Mouse (Mus musculus) forebrain, embryonic 15.5 days (tissue): ENCODE data around the gene Atf2. TPM values are rescaled to one million over a fixed set of nuclear protein-coding genes. Genes with fewer than 3 reads are reported as not detected.
"Not testable (repeated sequence)": the region's sequence is repeated elsewhere in the genome, so short reads cannot be mapped to it uniquely, and the experiment has no call there.

Source experiments
- ATAC-seq: fragments of 200-750 bp; cut with Nextera tagmentation; replicated peaks from 2 replicates; pipeline ENCODE4 v1.8.0; 2017; ENCODE audit warnings: mild to moderate bottlenecking, moderate TSS enrichment, moderate library complexity
- H3K27ac ChIP-seq: fragments of 300-500 bp; sonication (generic); replicated peaks from 2 replicates; pipeline ENCODE4 v1.5.1; 2015; ENCODE audit warnings: mild to moderate bottlenecking, inconsistent platforms
- H3K27me3 ChIP-seq: fragments of 300-500 bp; sonication (generic); 2 replicates; pipeline ENCODE4 v1.6.1; 2015; ENCODE audit warnings: inconsistent platforms
- H3K36me3 ChIP-seq: fragments of 300-500 bp; sonication (generic); 2 replicates; pipeline ENCODE4 v1.6.1; 2015; ENCODE audit warnings: mild to moderate bottlenecking, inconsistent platforms
- H3K4me1 ChIP-seq: fragments of 300-500 bp; sonication (generic); 2 replicates; pipeline ENCODE4 v1.6.1; 2015; ENCODE audit warnings: inconsistent platforms
- H3K4me2 ChIP-seq: fragments of 300-500 bp; sonication (generic); replicated peaks from 2 replicates; pipeline ENCODE4 v1.6.1; 2015; ENCODE audit warnings: mild to moderate bottlenecking, inconsistent platforms
- H3K4me3 ChIP-seq: fragments of 300-500 bp; sonication (generic); 2 replicates; pipeline ENCODE4 v1.5.1; 2015; ENCODE audit warnings: mild to moderate bottlenecking, inconsistent platforms
- H3K9ac ChIP-seq: fragments of 300-500 bp; sonication (generic); replicated peaks from 2 replicates; pipeline ENCODE4 v1.6.1; 2015; ENCODE audit warnings: mild to moderate bottlenecking, inconsistent platforms
- H3K9me3 ChIP-seq: fragments of 300-500 bp; sonication (generic); 2 replicates; pipeline ENCODE4 v1.6.1; 2016; ENCODE audit warnings: inconsistent platforms
- WGBS: fragments of 180-500 bp; shearing (Covaris S2); methylation state at CpG from one replicate; pipeline ENCODE4 v1.1.7; 2015; ENCODE audit warnings: mixed read lengths; 5-methylcytosine and 5-hydroxymethylcytosine counted together
- polyA plus RNA-seq: library from polyadenylated mRNA; unstranded; fragments of >200 nt; fragmentation: Nextera tagmentation; extraction: Ambion mirVana; gene quantifications from 2 replicates; pipeline ENCODE4 v1.2.1, GENCODE M21; 2015

Atf2 gene
- polyA plus RNA-seq, 1 experiment from 2014 or later: 113 TPM

GRCm38 (mm10) chr2:73860046-73860624 is 32.3 kb downstream of the Atf2 start:
- Histone ChIP-seq H3K4me3 (no peak overlapping the region), H3K36me3 (no peaks in the 10 kb centered on the region), H3K27ac (no peak overlapping the region), H3K27me3 (no peaks in the 10 kb centered on the region), H3K4me2 (no peak overlapping the region), H3K4me1 (no peaks in the 10 kb centered on the region), H3K9ac (no peak overlapping the region), H3K9me3 (no peaks in the 10 kb centered on the region)
- no peak for ATAC-seq
- 92% methylated on average over 4 of the region's 4 CpGs for whole genome bisulfite sequencing

GRCm38 (mm10) chr2:73857352-73857751 is 35.1 kb downstream of the Atf2 start:
- Histone ChIP-seq H3K27ac (no peak overlapping the region), H3K9ac (no peak overlapping the region), H3K36me3 (no peaks in the 10 kb centered on the region), H3K9me3 (no peaks in the 10 kb centered on the region), H3K27me3 (no peaks in the 10 kb centered on the region), H3K4me3 (no peak overlapping the region), H3K4me1 (no peaks in the 10 kb centered on the region), H3K4me2 (no peak overlapping the region)
- ATAC-seq: no peak

GRCm38 (mm10) chr2:73856246-73856645 is 36.2 kb downstream of the Atf2 start:
- Histone ChIP-seq H3K36me3 (no peaks in the 10 kb centered on the region), H3K27me3 (no peaks in the 10 kb centered on the region), H3K4me1 (no peaks in the 10 kb centered on the region), H3K9me3 (no peaks in the 10 kb centered on the region), H3K27ac (no peak overlapping the region), H3K4me2 (no peak overlapping the region), H3K4me3 (no peak overlapping the region), H3K9ac (no peak overlapping the region)
- ATAC-seq: no peak
- 74% methylated on average over 1 of the region's 1 CpGs for WGBS

DNA sequence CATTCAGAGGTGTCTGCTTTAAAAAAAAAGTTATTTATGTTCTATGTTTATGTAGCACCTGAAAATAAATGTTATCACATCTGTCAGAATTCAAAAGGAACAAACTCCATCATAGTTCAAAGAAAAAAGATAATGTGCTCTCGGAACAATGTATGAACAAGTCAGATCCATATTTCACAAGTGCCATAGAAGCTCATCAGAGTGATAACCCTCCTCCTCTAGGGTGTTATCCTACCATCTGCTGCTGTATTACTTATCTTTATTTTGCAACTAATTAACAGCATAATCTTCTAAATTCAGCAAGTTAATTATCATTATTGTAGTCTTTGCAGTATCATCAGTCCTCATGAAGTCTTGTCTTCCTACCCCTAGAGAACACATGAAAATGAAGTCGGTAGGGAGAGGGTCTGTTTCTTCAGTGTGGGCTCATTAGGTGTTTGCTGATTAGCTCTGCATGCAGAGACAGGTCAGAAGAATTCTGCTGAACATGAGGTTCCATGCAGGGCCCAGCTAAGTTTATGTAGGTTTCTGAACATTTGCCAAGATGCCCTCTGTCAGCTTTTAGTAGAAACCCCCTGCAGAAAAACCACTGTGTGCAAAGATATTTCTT is 57.9 kb downstream of the Atf2 start:
- H3K27me3 ChIP-seq: no peaks in the 10 kb centered on the region
- WGBS: 66% methylated on average over 2 of the region's 2 CpGs
- H3K27ac ChIP-seq: no peak overlapping the region; the same call in 1 of the 2 replicates
- H3K4me1 ChIP-seq: no peaks in the 10 kb centered on the region
- ATAC-seq: no peak
- no peaks in the 10 kb centered on the region for H3K9me3 ChIP-seq
- H3K4me2 ChIP-seq: no peak overlapping the region
- peaks cover 15% of the 10 kb centered on the region; the same call in 1 of the 2 replicates for H3K36me3 ChIP-seq
- H3K4me3 ChIP-seq: no peak overlapping the region
- no peak overlapping the region for H3K9ac ChIP-seq

DNA sequence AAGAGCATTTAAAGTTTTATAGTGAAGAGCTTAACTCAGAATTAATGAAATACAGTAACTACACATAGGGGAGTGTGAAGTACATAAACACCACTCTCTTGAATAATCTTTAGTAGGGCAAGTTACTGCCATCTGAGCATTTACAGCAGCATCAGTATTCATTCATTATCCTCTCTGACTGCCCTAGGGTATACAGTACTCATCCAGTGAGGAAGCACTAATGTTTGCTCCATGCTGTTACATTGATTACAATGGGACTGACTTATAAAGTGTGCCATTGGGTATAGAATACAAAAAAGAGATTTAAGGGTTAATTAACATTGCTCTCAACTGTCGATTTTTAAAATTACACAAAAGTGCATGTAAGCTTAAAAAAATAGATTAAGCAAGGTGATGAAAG is 59.2 kb downstream of the Atf2 start:
- H3K4me2 ChIP-seq: no peak overlapping the region
- 55% methylated on average over 1 of the region's 1 CpGs for WGBS
- H3K27ac ChIP-seq: no peak overlapping the region
- no peaks in the 10 kb centered on the region for H3K27me3 ChIP-seq
- no peaks in the 10 kb centered on the region for H3K9me3 ChIP-seq
- no peak overlapping the region for H3K4me3 ChIP-seq
- no peak for ATAC-seq
- peaks cover 21% of the 10 kb centered on the region for H3K36me3 ChIP-seq
- no peaks in the 10 kb centered on the region for H3K4me1 ChIP-seq
- H3K9ac ChIP-seq: no peak overlapping the region

GRCm38 (mm10) chr2:73818742-73819141 is 73.7 kb downstream of the Atf2 start:
- ATAC-seq: no peak
- 69% methylated on average over 4 of the region's 4 CpGs for WGBS

DNA sequence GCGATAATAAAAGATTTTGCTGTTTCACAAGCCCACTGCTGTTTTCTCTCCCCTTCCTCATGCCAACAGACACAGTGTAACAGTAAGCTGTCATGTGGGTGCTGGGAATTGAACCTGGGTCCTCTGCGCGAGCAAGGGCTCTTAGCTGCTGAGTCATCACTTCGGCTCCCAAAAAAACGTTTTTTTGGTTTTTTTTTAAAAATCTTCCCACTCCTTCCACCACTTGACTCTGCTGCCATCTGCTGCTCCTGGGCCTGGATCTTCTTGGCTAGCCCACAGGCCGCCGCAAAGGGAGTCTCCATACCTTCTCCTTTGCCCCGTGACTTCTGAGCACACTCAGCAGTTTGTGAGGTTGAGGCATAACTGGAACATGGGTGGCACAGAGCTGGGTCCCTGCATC is 84.8 kb downstream of the Atf2 start:
- no peak for ATAC-seq
- 86% methylated on average over 8 of the region's 8 CpGs for WGBS
- no peak overlapping the region for H3K4me2 ChIP-seq

More at GRCm38 (mm10) chr2:73818742-73819141, 73.7 kb downstream of the Atf2 start:
- H3K36me3 ChIP-seq: peaks cover 24% of the 10 kb centered on the region
- no peaks in the 10 kb centered on the region for H3K27me3 ChIP-seq
- H3K4me2 ChIP-seq: no peak overlapping the region
- H3K27ac ChIP-seq: no peak overlapping the region
- no peaks in the 10 kb centered on the region for H3K4me1 ChIP-seq
- no peak overlapping the region for H3K4me3 ChIP-seq
- no peak overlapping the region for H3K9ac ChIP-seq
- no peaks in the 10 kb centered on the region for H3K9me3 ChIP-seq

GRCm38 (mm10) chr2:73800127-73800526 is 92.3 kb downstream of the Atf2 start:
- not testable (repeated sequence) for H3K4me2 ChIP-seq, H3K4me1 ChIP-seq, H3K36me3 ChIP-seq, ATAC-seq, H3K9me3 ChIP-seq, H3K4me3 ChIP-seq, H3K27me3 ChIP-seq, H3K9ac ChIP-seq, H3K27ac ChIP-seq
- WGBS: 92% methylated on average over 9 of the region's 9 CpGs

More for the DNA sequence above, 84.8 kb downstream of the Atf2 start:
- H3K4me1 ChIP-seq: no peaks in the 10 kb centered on the region
- H3K36me3 ChIP-seq: no peaks in the 10 kb centered on the region
- no peaks in the 10 kb centered on the region for H3K27me3 ChIP-seq
- no peaks in the 10 kb centered on the region for H3K9me3 ChIP-seq
- H3K9ac ChIP-seq: no peak overlapping the region
- no peak overlapping the region for H3K27ac ChIP-seq
- no peak overlapping the region for H3K4me3 ChIP-seq

GRCm38 (mm10) chr2:73798786-73799185 is 93.7 kb downstream of the Atf2 start:
- 82% methylated on average over 5 of the region's 5 CpGs for WGBS
- ATAC-seq: no peak
- H3K4me3 ChIP-seq: no peak overlapping the region
- no peaks in the 10 kb centered on the region for H3K9me3 ChIP-seq
- H3K27ac ChIP-seq: no peak overlapping the region
- H3K9ac ChIP-seq: no peak overlapping the region
- H3K4me2 ChIP-seq: no peak overlapping the region
- no peaks in the 10 kb centered on the region for H3K4me1 ChIP-seq
- H3K27me3 ChIP-seq: no peaks in the 10 kb centered on the region
- no peaks in the 10 kb centered on the region for H3K36me3 ChIP-seq

DNA sequence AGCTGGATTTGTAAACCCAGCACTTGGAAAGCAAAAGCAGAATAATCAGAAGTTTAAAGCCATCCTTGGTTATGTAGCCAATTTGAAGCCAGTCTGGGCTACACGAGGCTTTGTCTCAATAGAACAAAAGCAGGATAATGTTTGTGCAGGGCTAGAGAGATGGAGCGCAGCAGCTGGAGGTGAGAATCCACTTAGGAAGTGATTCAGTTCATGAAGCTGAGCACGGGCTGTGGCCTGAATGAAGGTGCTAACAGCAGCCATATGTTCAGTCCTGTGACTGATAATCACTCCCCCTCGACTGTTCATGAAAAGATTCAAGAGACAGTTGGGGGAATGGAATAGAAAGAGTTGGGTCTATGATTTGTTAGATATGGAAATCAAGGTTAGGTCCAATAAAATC is 94.3 kb downstream of the Atf2 start:
- no peaks in the 10 kb centered on the region for H3K36me3 ChIP-seq
- WGBS: 19% methylated on average over 4 of the region's 4 CpGs
- ATAC-seq: 0 out of 2 replicates have a peak, but pooled peaks have one; percentile 19
- H3K27ac ChIP-seq: no peak overlapping the region
- no peak overlapping the region for H3K9ac ChIP-seq
- H3K27me3 ChIP-seq: no peaks in the 10 kb centered on the region
- H3K4me1 ChIP-seq: no peaks in the 10 kb centered on the region
- no peaks in the 10 kb centered on the region for H3K9me3 ChIP-seq
- H3K4me2 ChIP-seq: no peak overlapping the region
- H3K4me3 ChIP-seq: no peak overlapping the region

GRCm38 (mm10) chr2:73791846-73792630 is 100.4 kb downstream of the Atf2 start:
- Histone ChIP-seq H3K36me3 (no peaks in the 10 kb centered on the region), H3K9me3 (no peaks in the 10 kb centered on the region), H3K4me2 (no peak overlapping the region), H3K27ac (no peak overlapping the region), H3K27me3 (no peaks in the 10 kb centered on the region), H3K4me3 (no peak overlapping the region), H3K9ac (no peak overlapping the region), H3K4me1 (peaks cover 5% of the 10 kb centered on the region)
- ATAC-seq: no peak
- WGBS: 62% methylated on average over 19 of the region's 19 CpGs

GRCm38 (mm10) chr2:73790332-73790731 is 102.1 kb downstream of the Atf2 start:
- peak; percentile 74 for ATAC-seq
- 27% methylated on average over 2 of the region's 2 CpGs for WGBS

More at GRCm38 (mm10) chr2:73790332-73790731, 102.1 kb downstream of the Atf2 start:
- no peak overlapping the region for H3K4me2 ChIP-seq
- H3K4me3 ChIP-seq: no peak overlapping the region
- H3K27ac ChIP-seq: 0 out of 2 replicates have a peak overlapping the region, but pooled peaks have one; percentile 20
- H3K9ac ChIP-seq: no peak overlapping the region
- H3K4me1 ChIP-seq: peaks cover 5% of the 10 kb centered on the region
- no peaks in the 10 kb centered on the region for H3K36me3 ChIP-seq
- H3K27me3 ChIP-seq: no peaks in the 10 kb centered on the region
- H3K9me3 ChIP-seq: no peaks in the 10 kb centered on the region
